Mouse (Mus musculus) neural tube, embryonic 12.5 days (tissue): ENCODE measurements around the gene Gm3739. TPM values are rescaled to one million over a fixed set of nuclear protein-coding genes. Genes with fewer than 3 reads are reported as not detected.
"Not testable (repeated sequence)": the region's sequence is repeated elsewhere in the genome, so short reads cannot be mapped to it uniquely, and the experiment has no call there.

ENCODE experiments used
- ATAC-seq: fragments of 200-750 bp; cut with Nextera tagmentation; 2 replicates; pipeline ENCODE4 v1.8.0; 2017; ENCODE audit warnings: low read depth, mild to moderate bottlenecking, moderate TSS enrichment, moderate library complexity; ENCODE audit not compliant: low FRiP score
- H3K27ac ChIP-seq: fragments of 300-500 bp; sonication (generic); 2 replicates; pipeline ENCODE4 v1.5.1; 2016
- H3K27me3 ChIP-seq: fragments of 300-500 bp; sonication (generic); replicated peaks from 2 replicates; pipeline ENCODE4 v1.6.1; 2016; ENCODE audit warnings: mild to moderate bottlenecking
- H3K36me3 ChIP-seq: fragments of 300-500 bp; sonication (generic); 2 replicates; pipeline ENCODE4 v1.6.1; 2016; ENCODE audit warnings: mild to moderate bottlenecking
- H3K4me1 ChIP-seq: fragments of 300-500 bp; sonication (generic); 2 replicates; pipeline ENCODE4 v1.6.1; 2016
- H3K4me2 ChIP-seq: fragments of 300-500 bp; sonication (generic); replicated peaks from 2 replicates; pipeline ENCODE4 v1.6.1; 2016; ENCODE audit warnings: mild to moderate bottlenecking
- H3K4me3 ChIP-seq: fragments of 300-500 bp; sonication (generic); 2 replicates; pipeline ENCODE4 v1.5.1; 2016
- H3K9ac ChIP-seq: fragments of 300-500 bp; sonication (generic); 2 replicates; pipeline ENCODE4 v1.6.1; 2016; ENCODE audit warnings: mild to moderate bottlenecking
- H3K9me3 ChIP-seq: fragments of 300-500 bp; sonication (generic); 2 replicates; pipeline ENCODE4 v1.6.1; 2016; ENCODE audit warnings: mild to moderate bottlenecking
- WGBS: fragments of 180-500 bp; shearing (Covaris S2); methylation state at CpG from one replicate; pipeline ENCODE4 v1.1.7; 2016; 5-methylcytosine and 5-hydroxymethylcytosine counted together
- polyA plus RNA-seq: library from polyadenylated mRNA; unstranded; fragments of >200 nt; fragmentation: Nextera tagmentation; extraction: Ambion mirVana; gene quantifications from 2 replicates; pipeline ENCODE4 v1.2.1, GENCODE M21; 2016

Gene Gm3739
- 3.3 and 3.7 TPM in 2 replicates for polyA plus RNA-seq

GRCm38 (mm10) chr14:7314661-7315060, at the start of gene Gm3739:
Gene Gm3739 (minus strand): TSS chr14:7315049.
- Histone ChIP-seq H3K4me3 (peak within 1 kb of the TSS; percentile 48), H3K4me2 (peak within 1 kb of the TSS; percentile 65), H3K9ac (peak within 1 kb of the TSS; percentile 68)
- not testable (repeated sequence) for H3K27me3 ChIP-seq, ATAC-seq, H3K36me3 ChIP-seq, H3K4me1 ChIP-seq, H3K27ac ChIP-seq, H3K9me3 ChIP-seq
- WGBS = 0% methylated on average over 14 of the region's 35 CpGs

- H3K27ac ChIP-seq, H3K27me3 ChIP-seq, H3K4me2 ChIP-seq, H3K4me1 ChIP-seq, H3K9ac ChIP-seq, H3K9me3 ChIP-seq, H3K36me3 ChIP-seq, ATAC-seq, H3K4me3 ChIP-seq: not testable (repeated sequence)
- no CpG with 5 or more reads among the region's 1 CpGs for WGBS
Measured at GRCm38 (mm10) chr14:7332295-7332694, 17.4 kb upstream of the Gm3739 start, which contains the start of gene Gm5797. Gene Gm5797 (minus strand): TSS chr14:7332395.

GRCm38 (mm10) chr14:7315093-7315492, 244 bp upstream of the Gm3739 start:
- not testable (repeated sequence) for ATAC-seq, H3K36me3 ChIP-seq, H3K27ac ChIP-seq, H3K9me3 ChIP-seq, H3K4me1 ChIP-seq, H3K27me3 ChIP-seq
- Histone ChIP-seq H3K4me3 (peak overlapping the region; percentile 48), H3K4me2 (peak overlapping the region; percentile 65), H3K9ac (peak overlapping the region; percentile 68)
- under 1% methylated on average over 18 of the region's 19 CpGs for WGBS

GRCm38 (mm10) chr14:7264614-7265013, 50.2 kb downstream of the Gm3739 start, which contains the start of gene Gm3727:
Gene Gm3727 (minus strand): TSS chr14:7264714.
- H3K9me3 ChIP-seq, H3K9ac ChIP-seq, H3K4me2 ChIP-seq, H3K36me3 ChIP-seq, ATAC-seq, H3K4me3 ChIP-seq, H3K27me3 ChIP-seq, H3K27ac ChIP-seq, H3K4me1 ChIP-seq: not testable (repeated sequence)
- WGBS = 83% methylated on average over 3 of the region's 3 CpGs

Other genes starting within 250 kb of the Gm3739 start
- gene Gm3696, start 214.4 kb downstream of the Gm3739 start, polyA plus RNA-seq = 3.8 and 4.1 TPM in 2 replicates
- gene Gm6676, start 189.6 kb downstream of the Gm3739 start, polyA plus RNA-seq = not detected in 2 replicates
- gene Gm3512, start 140.5 kb downstream of the Gm3739 start, polyA plus RNA-seq = 5.4 and 5.9 TPM in 2 replicates
- gene Gm16434, start 120.5 kb downstream of the Gm3739 start, polyA plus RNA-seq = not detected in 2 replicates
- not detected in 2 replicates for gene Gm3727, start 50.3 kb downstream of the Gm3739 start, polyA plus RNA-seq
- gene Gm5797, start 17.3 kb upstream of the Gm3739 start, polyA plus RNA-seq = not detected in 2 replicates
- gene Gm8374, start 50.1 kb upstream of the Gm3739 start, polyA plus RNA-seq = not detected in 2 replicates
- gene Gm3755, start 135.9 kb upstream of the Gm3739 start, polyA plus RNA-seq = 0.23 TPM in 1 of 2 replicates, not detected in the other
- 3.9 and 4.1 TPM in 2 replicates for gene Gm3752, start 168.7 kb upstream of the Gm3739 start, polyA plus RNA-seq